Comparison of ENCODE assay signal across 7 mouse cellular contexts in genomic region chr17:34564003-34564421, GRCm38 (mm10). TPM values are rescaled to one million over a fixed set of nuclear protein-coding genes. Genes with fewer than 3 reads are reported as not detected.
DNase-seq lines count a peak whose midpoint lies in the region; ATAC-seq lines count a peak whose summit lies in the region.

Notch4 (plus strand) TSS chr17:34564268.

- DNase-seq in ES-CJ7 (ENCODE audit: low read depth, low spot score), result peak; percentile 97
- peak; percentile 49 to 75 for DNase-seq in adrenal gland, postnatal 36 days
- peak; percentile 69 to 85 for DNase-seq in heart, adult 9 months (ENCODE audit: low spot score in 2 of 2)
- peak; percentile 59 for DNase-seq in kidney, adult 9 months
- DNase-seq in lung, postnatal 10 days, result peak; percentile 85
- DNase-seq in cerebellum, adult 11-12 months, result no peak

- ATAC-seq in megakaryocyte-erythroid progenitor cell, adult 5-6 weeks (replicated peaks; ENCODE audit: low FRiP score, low TSS enrichment, poor library complexity, severe bottlenecking), result no peak

RNA-seq across cellular contexts. Expression of gene Notch4, which starts in this region (rescaled TPM):
- 10 to 100 TPM; 20.1 to 37.0 TPM for total RNA-seq in adrenal gland, postnatal 36 days (2021)
- 0.22 and 0.66 TPM in 2 replicates for total RNA-seq in megakaryocyte-erythroid progenitor cell, adult 5-6 weeks (2014; fragmentation: Nextera tagmentation)
- total RNA-seq in megakaryocyte-erythroid progenitor cell, adult 5-6 weeks (2017), result 0.11 and 0.75 TPM in 2 replicates

Comparison
In these comparisons a context has a peak if more than half of its experiments do, and no peak if none do; other contexts are left out.
1. RNA of gene Notch4 (total RNA-seq): 20.1 to 37.0 TPM in adrenal gland, postnatal 36 days; 0.11 to 0.75 TPM in megakaryocyte-erythroid progenitor cell, adult 5-6 weeks; every median in the first group is over 10 times any median in the second.